Mouse (Mus musculus) bone marrow macrophage, adult 2 months (primary cell): ENCODE results near the gene Rin2.

ENCODE experiments used
- CTCF ChIP-seq: IDR thresholded peaks from 2 replicates; pipeline ENCODE4 v1.5.1; 2012; ENCODE audit warnings: low read depth, mild to moderate bottlenecking, low read length, moderate library complexity
- POLR2A ChIP-seq: IDR thresholded peaks from 2 replicates; pipeline ENCODE4 v1.6.1; 2012; ENCODE audit warnings: mild to moderate bottlenecking, low read depth, low read length, borderline replicate concordance

GRCm38 (mm10) chr2:145686017-145686416 lies 11.0 kb downstream of the Rin2 start:
- no peak for TF ChIP-seq POLR2A
- TF ChIP-seq CTCF = no peak
